Mouse (Mus musculus): ENCODE measurements at regions not wholly inside any gene's neighbourhood (a gene's known extent, or its start where the extent isn't known, plus 50 kb on each side); places are given as distances from the start of the nearest gene placed in this dataset.

DNA sequence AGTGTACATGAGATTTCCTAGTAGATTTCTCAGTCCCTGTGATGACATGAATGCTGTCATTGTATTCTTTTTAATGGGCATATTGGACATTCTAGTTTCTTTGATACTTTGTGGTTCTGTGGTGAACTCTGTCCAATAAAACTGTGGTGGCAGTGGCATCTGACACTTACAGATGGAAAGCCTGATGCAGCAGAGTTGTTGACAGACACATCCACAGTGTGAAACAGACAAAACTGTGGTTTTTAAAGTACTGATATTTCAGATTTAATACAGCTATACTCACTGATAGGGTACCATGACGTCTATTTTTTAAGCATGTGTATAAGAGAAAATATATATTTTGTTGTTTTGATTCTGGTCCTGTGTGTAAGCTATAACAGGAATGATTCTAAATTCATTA is 818.0 kb downstream of the Trim52 start:
- no peak for DNase-seq (ENCODE audit: low spot score)

DNA sequence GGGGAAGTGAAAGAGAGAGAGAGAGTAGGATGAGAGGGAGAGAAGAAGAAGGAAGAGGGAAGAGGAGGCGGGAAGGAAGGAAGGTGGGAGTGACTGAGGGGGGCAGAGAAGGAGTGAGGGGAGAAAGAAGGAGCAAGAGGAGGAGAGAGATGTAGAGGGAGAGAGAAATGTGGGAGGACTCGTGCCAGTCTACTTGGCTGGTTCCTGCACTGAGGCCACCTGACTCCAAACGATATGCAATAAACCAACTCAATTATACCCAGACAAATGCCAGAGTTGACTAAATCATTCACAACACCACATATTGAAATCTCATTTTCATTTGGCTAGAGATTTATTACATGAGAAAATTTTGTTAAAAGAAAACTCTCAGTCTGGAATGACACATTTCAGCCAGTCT is 818.4 kb downstream of the Trim52 start:
- DNase-seq (ENCODE audit: low spot score) = no peak

DNA sequence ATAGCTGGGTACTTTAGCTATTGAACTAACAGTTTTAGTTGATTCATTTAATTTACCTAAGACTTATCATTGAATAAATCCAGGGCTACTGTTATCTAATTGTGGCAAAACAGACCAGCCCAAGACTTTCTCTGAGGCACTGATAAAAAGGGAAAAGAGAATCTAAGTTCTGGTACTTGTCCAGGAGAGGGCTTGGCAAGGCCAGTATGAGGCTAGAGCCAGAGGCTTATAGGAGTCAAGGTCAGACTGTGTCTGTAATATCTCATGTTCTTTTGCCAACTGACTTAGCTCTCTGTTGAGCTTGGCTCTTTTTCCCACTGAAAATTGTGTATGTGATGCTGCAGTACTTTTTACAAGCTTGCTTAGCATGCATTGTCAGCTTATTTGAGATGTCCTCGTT is 839.3 kb downstream of the Trim52 start:
- DNase-seq (ENCODE audit: low spot score) = peak; percentile 1

DNA sequence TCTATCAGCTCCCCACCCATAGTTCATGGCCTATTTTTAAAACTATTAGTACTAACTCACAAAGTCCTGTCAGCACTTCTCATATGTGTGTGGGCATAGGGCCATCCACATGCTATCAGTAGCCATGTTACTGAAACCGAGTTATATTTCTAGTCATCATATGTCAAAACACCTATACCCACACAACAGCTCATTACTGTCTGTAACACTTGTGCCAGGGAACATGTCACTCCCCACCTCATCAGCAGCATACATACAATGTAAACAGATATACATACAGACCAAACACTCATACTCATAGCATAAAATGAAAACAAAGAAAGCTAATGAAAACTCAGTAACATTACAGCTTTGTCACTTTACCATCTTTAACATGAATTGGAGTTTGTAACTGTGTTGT is 872.0 kb downstream of the Trim52 start:
- DNase-seq (ENCODE audit: low spot score) = no peak

DNA sequence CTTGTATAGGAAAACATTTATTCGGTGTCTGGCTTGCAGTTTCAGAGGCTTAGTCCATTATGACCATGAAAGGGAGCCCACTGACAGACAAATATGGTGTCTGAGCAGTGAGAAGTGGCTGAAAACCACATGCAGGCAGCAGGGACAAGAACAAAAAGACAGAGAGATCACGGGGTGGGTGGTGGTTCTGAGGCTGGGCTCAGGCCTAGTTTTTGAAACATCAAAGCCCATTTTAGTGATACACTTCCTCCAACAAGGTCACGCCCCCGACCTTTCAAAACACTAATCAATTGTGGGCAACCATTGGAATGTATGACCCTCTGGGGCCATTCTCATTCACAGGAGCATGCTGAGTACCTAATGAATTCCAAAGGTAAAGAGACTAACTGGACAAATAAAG is 874.8 kb downstream of the Trim52 start:
- DNase-seq (ENCODE audit: low spot score) = no peak

DNA sequence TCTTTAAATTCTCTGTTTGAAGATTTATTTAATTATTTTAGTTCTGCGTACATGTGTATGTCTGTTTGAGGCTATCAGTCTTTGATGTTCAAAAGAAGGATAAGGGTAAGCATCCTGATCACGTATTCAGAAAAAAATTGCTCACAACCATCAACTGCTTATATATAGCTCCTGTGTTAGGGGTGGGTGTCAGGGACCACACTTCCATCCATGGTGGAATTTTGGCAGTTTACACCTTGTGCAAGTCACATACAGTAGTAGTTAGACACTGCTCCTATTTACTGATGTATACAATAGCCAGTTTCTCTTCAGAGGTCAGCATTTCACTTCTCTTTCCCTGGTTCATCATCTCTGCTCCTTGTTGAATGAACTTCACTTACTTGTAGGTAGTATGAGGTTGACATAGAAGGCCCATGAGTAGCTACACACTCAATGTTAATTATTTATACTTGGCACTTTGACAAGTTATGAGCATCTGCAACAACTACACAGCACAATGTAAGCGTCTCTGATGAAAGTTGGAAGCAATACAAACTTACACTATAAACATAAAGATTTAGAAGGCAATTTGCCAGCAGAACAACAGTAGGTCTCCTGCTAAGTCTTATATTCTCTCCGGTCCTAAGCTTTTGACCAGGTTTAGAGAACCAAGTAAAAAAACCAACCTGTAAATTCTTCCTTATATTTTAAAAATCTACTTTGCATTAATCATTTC is 891.7 kb downstream of the Trim52 start:
- no peak for DNase-seq (ENCODE audit: low spot score)

DNA sequence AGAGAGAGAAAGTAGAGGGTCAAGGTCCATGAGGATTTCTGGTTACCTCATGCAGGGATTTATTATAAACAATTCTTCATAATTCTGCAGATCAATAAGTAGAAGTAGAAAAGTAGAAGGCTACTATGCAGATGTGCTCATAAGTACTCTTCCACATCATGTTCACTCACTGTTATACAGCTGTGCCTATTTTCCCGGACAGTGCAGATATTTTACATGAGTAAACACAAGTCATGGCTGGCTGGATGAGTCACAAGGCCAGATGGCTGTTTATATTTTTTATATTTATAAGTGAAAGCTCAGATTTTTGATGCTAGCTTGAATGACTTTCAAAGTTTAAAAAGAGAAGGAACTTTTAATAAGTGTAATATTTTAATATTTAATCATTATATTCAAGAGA is 899.0 kb downstream of the Trim52 start:
- DNase-seq (ENCODE audit: low spot score) = no peak

DNA sequence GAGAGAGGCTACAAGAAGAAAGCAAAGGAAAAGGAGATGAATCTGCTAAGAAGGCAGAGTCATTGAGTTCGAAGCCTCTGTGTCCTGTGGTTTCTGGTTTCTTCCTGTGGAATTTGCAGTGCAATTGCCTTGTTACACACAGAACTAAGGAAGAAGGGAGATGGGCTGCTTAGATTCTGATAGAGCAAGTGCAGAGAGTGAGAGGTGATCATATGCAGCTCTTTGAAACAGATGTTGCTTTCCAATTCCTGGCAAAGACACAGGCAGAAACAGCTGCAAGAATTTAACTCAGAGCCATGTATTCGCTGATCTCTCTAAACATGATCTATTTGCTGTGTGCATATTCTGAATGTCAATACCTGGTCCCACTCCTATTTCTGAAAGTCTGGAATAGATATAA is 903.6 kb downstream of the Trim52 start:
- DNase-seq (ENCODE audit: low spot score) = no peak

DNA sequence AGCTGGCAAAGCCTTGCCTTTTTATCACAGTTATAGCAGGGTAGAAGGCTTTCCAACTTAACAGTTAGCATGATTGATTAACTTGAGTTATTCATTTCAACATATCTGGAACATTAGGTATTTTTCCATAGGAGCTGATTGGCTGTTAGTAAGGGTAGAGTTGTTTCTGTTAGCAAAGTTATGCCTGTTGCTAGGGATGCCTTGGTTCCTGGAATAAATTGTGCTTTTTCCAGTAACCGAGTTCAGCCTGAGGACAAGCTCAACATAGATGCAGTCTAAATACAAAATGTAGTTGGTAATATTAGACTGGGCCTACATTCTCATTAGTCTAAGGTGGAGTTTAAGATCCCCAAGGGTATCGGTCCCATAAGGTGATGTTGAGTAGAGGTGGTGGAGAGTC is 927.8 kb downstream of the Trim52 start:
- DNase-seq (ENCODE audit: low spot score) = no peak

DNA sequence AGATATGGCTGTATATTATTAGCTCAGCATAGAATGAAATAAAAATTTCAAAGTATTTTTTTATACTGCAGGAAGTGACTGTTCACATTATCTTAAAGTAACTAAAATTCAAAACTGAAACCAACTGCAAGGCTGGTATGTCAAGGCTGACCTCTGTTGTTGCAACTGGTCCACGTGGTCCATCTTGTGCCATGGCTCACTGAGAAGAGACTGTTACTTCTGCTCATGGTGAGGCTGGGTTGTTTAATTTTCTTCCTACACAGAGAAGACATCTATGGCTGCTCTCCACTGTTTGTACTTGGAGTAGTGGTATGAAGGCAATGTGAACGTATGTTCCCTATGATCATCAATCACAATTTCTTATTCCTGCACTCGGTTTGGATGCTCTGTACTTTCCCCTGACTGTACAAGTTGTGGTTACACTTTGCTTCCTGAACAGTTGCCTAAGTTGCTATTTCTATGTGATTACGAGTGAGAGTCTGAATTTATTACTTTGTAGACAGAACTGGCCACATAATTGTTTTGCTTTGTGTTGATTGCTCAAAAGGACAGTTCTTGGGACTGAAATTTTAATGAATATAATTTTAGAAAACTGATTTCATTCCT is 946.1 kb downstream of the Trim52 start:
- DNase-seq (ENCODE audit: low spot score) = no peak

DNA sequence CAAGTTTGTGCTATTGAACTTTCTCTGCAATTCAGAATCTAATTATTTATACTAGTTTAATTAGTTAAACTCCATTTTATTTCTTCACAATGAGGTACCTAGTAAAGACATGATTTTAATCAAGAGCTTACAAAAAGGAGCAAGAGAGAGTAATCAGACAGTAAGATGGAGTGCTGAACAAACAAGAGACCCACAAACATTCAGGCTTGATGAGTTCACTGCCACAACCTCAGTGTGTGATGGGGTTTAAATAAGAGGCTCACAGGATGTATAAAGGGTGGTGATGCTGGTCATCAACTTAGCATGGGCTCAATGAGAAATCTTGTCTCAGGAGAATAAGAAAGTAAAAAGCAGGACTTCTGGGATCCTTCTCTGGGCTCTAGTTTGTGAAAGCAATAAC is 962.6 kb downstream of the Trim52 start:
- no peak for DNase-seq (ENCODE audit: low spot score)

DNA sequence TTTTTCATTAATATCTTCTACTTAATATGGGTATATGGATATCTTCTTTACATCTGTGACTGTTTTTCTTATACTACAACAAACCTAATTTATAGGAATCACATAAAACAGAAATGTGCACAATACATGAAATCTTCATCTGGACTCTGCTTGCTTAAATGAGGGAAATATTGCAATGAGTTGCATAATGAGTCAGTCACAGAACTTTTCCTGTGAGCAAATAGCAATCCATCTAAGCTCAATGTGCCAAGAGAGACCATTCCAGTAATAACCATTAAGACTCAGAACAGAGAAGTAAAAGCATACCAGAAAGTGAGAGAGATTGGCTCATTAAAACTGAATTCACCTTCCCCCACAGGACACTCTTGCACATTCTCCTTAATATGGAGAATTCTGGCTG is 974.4 kb downstream of the Trim52 start:
- no peak for DNase-seq (ENCODE audit: low spot score)
